Mouse (Mus musculus): Measurements from ENCODE around the gene Olfr935. TPM values are rescaled to one million over a fixed set of nuclear protein-coding genes. Genes with fewer than 3 reads are reported as not detected.

Olfr935 gene
- total RNA-seq (2021) = not detected
- long read RNA-seq, experiment 1 = 0 reads
- long read RNA-seq, experiment 2 = 0 reads

DNA sequence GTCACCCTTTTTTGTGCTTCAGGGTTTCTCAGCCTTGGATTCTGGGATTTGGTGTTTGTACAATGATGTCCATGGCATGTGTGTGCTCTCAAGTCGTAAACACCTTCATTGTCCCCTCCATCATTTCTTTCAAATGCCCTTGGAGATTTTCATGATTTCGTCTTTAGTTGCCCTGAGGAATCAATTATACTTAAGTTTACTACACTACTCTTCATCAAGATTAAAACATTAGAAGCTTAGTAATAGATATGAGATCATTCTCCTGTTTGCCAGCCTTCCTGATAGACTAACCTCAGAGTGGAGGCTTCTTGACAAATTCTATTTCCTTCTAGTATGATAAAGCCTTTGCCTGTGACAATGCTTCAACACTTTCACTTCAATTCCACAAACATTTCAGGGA is at the start of gene Olfr935:
Gene Olfr935 (minus strand): TSS at position 101 of the 400 bp plus-strand sequence.
- no peak for DNase-seq (ENCODE audit: low spot score in 2 of 2)

DNA sequence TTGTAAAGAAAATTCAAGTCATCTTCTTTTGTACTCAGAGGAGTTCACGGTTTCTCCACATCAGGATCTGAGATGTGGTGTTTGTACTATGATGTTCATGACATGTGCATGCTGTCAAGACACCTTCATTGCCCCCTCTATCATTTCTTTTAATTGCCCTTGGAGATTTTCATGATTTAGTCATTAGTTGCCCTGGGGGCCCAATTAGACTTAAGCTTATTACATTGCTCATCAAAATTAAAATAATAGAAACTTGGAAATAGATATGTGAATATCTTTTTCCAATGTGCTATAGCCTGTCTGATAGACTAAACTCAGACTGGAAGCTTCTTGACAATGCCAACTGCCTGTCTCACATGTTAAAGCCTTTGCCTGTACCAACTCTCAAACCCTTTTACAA is 23.8 kb upstream of the Olfr935 start, which contains the start of gene Olfr146:
Gene Olfr146 (minus strand): TSS at position 101 of the 400 bp plus-strand sequence.
- DNase-seq (ENCODE audit: low spot score in 2 of 2) = no peak

DNA sequence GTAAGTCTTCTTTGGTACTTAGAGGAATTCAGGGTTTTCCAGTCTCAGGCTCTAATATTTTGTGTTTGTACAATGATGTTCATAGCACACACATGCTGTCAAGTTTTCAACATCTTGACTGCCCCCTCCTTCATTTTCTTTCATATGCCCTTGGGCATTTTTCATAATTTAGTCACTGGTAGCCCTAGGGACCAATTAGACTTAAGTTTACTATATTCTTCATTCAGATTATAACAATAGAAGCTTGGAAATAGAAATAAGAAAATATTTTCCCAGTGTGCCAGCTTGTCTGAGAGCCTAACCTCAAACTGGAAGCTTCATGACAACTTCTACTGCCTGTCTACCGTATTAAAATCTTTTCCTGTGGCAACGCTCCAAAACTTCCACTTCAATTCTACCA is 11.3 kb downstream of the Olfr935 start, which contains the start of gene Olfr934:
Gene Olfr934 (minus strand): TSS at position 101 of the 400 bp plus-strand sequence.
- DNase-seq (ENCODE audit: low spot score in 2 of 2) = no peak

DNA sequence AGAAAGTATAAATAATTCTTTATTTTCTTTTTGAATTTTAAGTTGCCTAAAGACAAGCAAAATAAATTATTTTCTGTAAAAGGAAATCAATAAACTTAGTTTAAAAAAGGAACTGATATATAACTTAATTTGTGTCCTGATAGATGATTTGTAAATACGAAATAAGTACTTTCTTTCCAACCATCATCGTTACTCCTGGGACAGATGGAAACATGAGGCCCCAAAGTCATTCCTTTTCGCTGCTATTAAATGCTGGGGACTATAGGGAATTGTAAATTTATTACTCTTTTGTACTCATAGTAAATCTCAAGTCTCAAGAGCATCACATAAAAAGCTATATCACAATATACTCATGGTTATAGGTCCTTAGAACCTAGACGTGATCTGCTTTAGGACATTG is 27.5 kb downstream of the Olfr935 start, which contains the start of gene Olfr933:
Gene Olfr933 (plus strand): TSS at position 301 of the 400 bp plus-strand sequence.
- no peak for DNase-seq (ENCODE audit: low spot score in 2 of 2)

DNA sequence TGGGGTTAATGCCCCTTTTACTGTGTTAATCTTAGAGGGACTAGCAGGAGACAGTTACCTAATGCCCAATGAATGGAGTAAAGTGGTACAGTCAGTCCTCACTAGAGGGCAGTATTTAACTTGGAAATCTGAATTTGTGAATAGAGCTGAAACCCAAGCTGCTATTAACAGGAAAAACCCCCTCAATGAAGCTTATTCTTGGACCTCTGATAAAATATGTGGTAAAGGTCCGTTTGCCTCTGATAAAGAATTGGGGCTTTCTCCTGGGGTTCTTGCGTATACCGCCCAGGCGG is 45.4 kb downstream of the Olfr935 start:
- no peak for DNase-seq (ENCODE audit: low spot score in 2 of 2)

DNA sequence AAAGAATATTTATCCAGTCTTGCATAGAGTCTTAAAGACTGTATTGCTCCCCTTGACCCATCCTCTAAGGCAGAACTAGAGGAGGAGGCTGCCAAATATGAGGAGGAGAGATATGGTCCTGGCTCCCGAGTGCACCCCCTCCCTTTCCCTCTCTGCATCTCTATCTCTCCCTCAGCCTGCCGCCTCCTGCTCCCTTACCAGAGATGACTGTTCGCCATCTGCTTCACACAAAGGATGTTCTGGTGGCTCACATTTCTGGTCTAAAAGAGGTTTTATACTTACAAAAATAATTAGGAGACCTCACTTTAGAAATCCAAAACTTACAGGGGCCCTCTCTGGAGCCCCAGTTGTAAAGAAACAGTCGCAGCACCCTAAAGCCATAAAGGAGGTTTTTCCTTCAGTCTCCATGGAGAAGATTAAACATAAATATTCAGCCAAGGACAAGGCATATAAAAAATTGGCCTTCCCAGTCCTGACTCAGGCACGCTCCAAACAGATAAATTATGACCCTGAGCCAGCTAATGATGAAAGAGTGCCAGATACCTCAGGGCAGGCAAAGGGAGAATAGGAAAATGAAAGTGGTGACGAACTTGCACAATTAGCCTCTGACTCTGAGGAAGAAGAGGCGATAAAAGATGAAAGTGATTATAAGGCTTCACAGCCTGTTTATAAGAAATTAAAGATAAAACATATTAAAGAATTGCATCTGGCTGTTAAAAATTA is 45.9 kb downstream of the Olfr935 start:
- no peak for DNase-seq (ENCODE audit: low spot score in 2 of 2)

Small RNA genes lying within 50 kb of the gene (microRNA-seq; reads per million reads assigned to microRNA genes)
- gene Gm25529 = not detected

Other genes with a start within 250 kb of the Olfr935 start
- gene Olfr920, start 247.4 kb downstream of the Olfr935 start, total RNA-seq (2021) = under 1 TPM; 0.48 to 0.51 TPM
- not detected for gene Olfr921, start 226.6 kb downstream of the Olfr935 start, total RNA-seq (2021)
- not detected for gene Olfr922, start 185.1 kb downstream of the Olfr935 start, total RNA-seq (2021)
- gene Olfr923, start 173.1 kb downstream of the Olfr935 start, total RNA-seq (2021) = not detected
- gene Olfr924, start 155.2 kb downstream of the Olfr935 start, total RNA-seq (2021) = not detected
- gene Olfr26, start 144.6 kb downstream of the Olfr935 start, total RNA-seq (2021) = not detected
- gene Olfr926, start 122.6 kb downstream of the Olfr935 start, total RNA-seq (2021) = not detected
- gene Olfr930, start 69.9 kb downstream of the Olfr935 start, total RNA-seq (2021) = not detected
- under 1 TPM in 1 of 2 experiments, not detected in 1; 0.11 TPM for gene Olfr933, start 27.4 kb downstream of the Olfr935 start, total RNA-seq (2021)
- not detected for gene Olfr934, start 11.4 kb downstream of the Olfr935 start, total RNA-seq (2021)
- gene Olfr146, start 23.7 kb upstream of the Olfr935 start, total RNA-seq (2021) = not detected
- not detected for gene Olfr937, start 65.3 kb upstream of the Olfr935 start, total RNA-seq (2021)
- not detected for gene Olfr938, start 79.2 kb upstream of the Olfr935 start, total RNA-seq (2021)
- not detected for gene Olfr27, start 128.4 kb upstream of the Olfr935 start, total RNA-seq (2021)
- not detected for gene Olfr943, start 166.6 kb upstream of the Olfr935 start, total RNA-seq (2021)
- not detected for gene Olfr944, start 202.2 kb upstream of the Olfr935 start, total RNA-seq (2021)